Mouse (Mus musculus) liver, postnatal 0 days (tissue): Measurements from ENCODE around the gene Klhdc10. TPM values are rescaled to one million over a fixed set of nuclear protein-coding genes. Genes with fewer than 3 reads are reported as not detected.
A peak's percentile ranks its signal among the peaks of the same experiment; 100 is the strongest.

ENCODE experiments used
- ATAC-seq: fragments of 200-750 bp; cut with Nextera tagmentation; 2 replicates; pipeline ENCODE4 v1.8.0; 2017; ENCODE audit warnings: mild to moderate bottlenecking, moderate library complexity
- DNase-seq: peaks from one replicate; pipeline ENCODE4 v3.0.0-alpha.2; 2016
- H3K27ac ChIP-seq: fragments of 300-500 bp; sonication (generic); 2 replicates; pipeline ENCODE4 v1.5.1; 2014; ENCODE audit warnings: antibody characterized with exemption, moderate library complexity, mild to moderate bottlenecking, low read depth
- H3K27me3 ChIP-seq: fragments of 300-500 bp; sonication (generic); 2 replicates; pipeline ENCODE4 v1.6.1; 2014; ENCODE audit warnings: low read length, control low read depth, mixed read lengths; ENCODE audit not compliant: insufficient read depth
- H3K36me3 ChIP-seq: fragments of 300-500 bp; sonication (generic); replicated peaks from 2 replicates; pipeline ENCODE4 v1.6.1; 2014; ENCODE audit warnings: mild to moderate bottlenecking, control low read depth, low read length, moderate library complexity, mixed read lengths; ENCODE audit not compliant: insufficient read depth
- H3K4me1 ChIP-seq: fragments of 300-500 bp; sonication (generic); 2 replicates; pipeline ENCODE4 v1.6.1; 2014; ENCODE audit warnings: antibody characterized with exemption, mild to moderate bottlenecking, control low read depth; ENCODE audit not compliant: insufficient read depth
- H3K4me2 ChIP-seq: fragments of 300-500 bp; sonication (generic); 2 replicates; pipeline ENCODE4 v1.6.1; 2014; ENCODE audit warnings: low read depth, mild to moderate bottlenecking, low read length, moderate library complexity, mixed read lengths
- H3K4me3 ChIP-seq: fragments of 300-500 bp; sonication (generic); 2 replicates; pipeline ENCODE4 v1.5.1; 2014; ENCODE audit warnings: low read depth, low read length
- H3K9ac ChIP-seq: fragments of 300-500 bp; sonication (generic); replicated peaks from 2 replicates; pipeline ENCODE4 v1.6.1; 2014; ENCODE audit warnings: mild to moderate bottlenecking, moderate library complexity
- H3K9me3 ChIP-seq: fragments of 300-500 bp; sonication (generic); 2 replicates; pipeline ENCODE4 v1.6.1; 2016; ENCODE audit warnings: mild to moderate bottlenecking, control low read depth, low read length, mixed read lengths
- CTCF ChIP-seq: sonication (generic); IDR thresholded peaks from 2 replicates; pipeline ENCODE4 v1.5.1; 2016; ENCODE audit warnings: antibody characterized with exemption, low read depth
- EP300 ChIP-seq: IDR thresholded peaks from 2 replicates; pipeline ENCODE4 v1.6.1; 2016; ENCODE audit warnings: antibody characterized with exemption, low read depth, mild to moderate bottlenecking
- WGBS: fragments of 180-500 bp; shearing (Covaris S2); extraction: QIAGEN DNeasy Blood & Tissue Kit; methylation state at CpG from one replicate; pipeline ENCODE4 v1.1.7; 2014; ENCODE audit not compliant: insufficient replicate concordance; 5-methylcytosine and 5-hydroxymethylcytosine counted together
- polyA plus RNA-seq: library from polyadenylated mRNA; unstranded; fragments of >200 nt; fragmentation: Nextera tagmentation; extraction: Ambion mirVana; gene quantifications from 2 replicates; pipeline ENCODE4 v1.2.1, GENCODE M21; 2015

The Klhdc10 gene
- polyA plus RNA-seq, 1 experiment from 2014 or later = 6.4 TPM

DNA sequence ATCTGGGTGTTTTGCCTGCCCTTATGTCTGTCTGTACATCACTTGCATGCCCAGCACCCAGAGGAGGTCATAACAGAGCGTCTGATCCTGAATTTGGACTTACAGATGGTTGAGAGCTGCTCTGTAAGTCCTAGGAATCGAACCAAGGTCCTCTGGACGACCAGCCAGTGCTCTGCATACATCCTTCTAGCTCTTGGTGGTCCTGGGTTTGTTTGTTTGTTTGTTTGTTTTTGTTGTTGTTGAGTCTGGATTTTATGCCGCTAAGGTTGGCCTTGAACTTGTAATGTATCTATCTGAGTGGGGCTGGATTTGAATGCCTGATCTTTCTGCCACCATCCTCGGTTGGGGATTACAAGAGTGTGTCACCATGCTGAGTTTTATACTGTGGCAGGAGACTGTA lies 1.5 kb upstream of the Klhdc10 start:
- Histone ChIP-seq H3K9me3 (no peaks in the 10 kb centered on the region), H3K4me2 (no peak overlapping the region)
- TF ChIP-seq EP300 (no peak), CTCF (no peak)

DNA sequence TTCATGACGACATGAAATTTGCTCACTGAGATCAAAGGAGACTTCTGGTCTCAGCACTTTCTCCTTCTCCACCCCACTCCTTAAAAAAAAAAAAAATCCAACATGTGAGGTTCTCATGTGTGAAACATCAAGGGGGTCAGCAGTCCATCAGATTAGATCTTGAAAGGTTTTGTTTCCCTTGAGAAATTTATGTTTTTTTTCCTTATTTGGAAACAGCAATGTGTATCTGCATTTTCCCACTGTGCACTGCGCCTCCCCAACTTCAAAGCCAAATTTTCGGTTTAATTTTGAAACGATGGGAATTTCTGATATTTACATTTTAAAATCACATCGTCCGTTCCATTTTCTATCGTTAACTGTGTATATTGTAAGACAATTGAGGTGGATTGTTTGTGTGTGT lies 952 bp upstream of the Klhdc10 start:
- peak overlapping the region; percentile 87 for H3K4me3 ChIP-seq
- ATAC-seq = no peak
- peak overlapping the region; percentile 85 for H3K4me2 ChIP-seq
- no peaks in the 10 kb centered on the region for H3K36me3 ChIP-seq
- 5% methylated on average over 7 of the region's 7 CpGs for WGBS
- TF ChIP-seq EP300 = no peak
- TF ChIP-seq CTCF = no peak
- H3K9me3 ChIP-seq = no peaks in the 10 kb centered on the region
- no peaks in the 10 kb centered on the region for H3K4me1 ChIP-seq
- peak overlapping the region; percentile 93 for H3K27ac ChIP-seq
- peak overlapping the region; percentile 90 for H3K9ac ChIP-seq
- no peak for DNase-seq
- no peaks in the 10 kb centered on the region for H3K27me3 ChIP-seq

More for the DNA sequence above, 1.5 kb upstream of the Klhdc10 start:
- no peak for DNase-seq
- Histone ChIP-seq H3K36me3 (no peaks in the 10 kb centered on the region), H3K4me1 (no peaks in the 10 kb centered on the region), H3K27ac (no peak overlapping the region), H3K9ac (no peak overlapping the region), H3K4me3 (no peak overlapping the region), H3K27me3 (no peaks in the 10 kb centered on the region)
- ATAC-seq = no peak
- WGBS = 72% methylated on average over 5 of the region's 5 CpGs

DNA sequence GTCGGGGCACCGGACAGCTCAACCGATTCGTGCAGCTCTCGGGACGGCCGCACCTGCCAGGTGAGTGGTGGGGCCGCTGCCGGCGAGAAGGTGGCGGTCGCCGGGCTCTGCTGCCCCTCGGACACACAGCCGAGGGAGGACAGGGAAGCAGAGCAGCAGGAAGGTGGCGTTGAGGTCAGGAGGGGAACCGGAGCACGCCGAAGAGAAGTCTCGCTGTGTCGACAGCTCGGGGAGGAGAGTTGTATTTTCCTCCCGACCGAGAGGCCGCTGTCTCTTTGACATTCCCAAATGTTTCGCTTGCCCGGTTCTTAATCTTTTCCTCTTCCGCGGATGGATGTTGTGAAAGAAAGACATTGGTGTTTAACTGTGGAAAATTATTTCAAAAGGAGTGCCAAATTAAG lies 423 bp downstream of the Klhdc10 start:
- TF ChIP-seq CTCF (no peak), EP300 (no peak)
- peak overlapping the region; percentile 93 for H3K27ac ChIP-seq

DNA sequence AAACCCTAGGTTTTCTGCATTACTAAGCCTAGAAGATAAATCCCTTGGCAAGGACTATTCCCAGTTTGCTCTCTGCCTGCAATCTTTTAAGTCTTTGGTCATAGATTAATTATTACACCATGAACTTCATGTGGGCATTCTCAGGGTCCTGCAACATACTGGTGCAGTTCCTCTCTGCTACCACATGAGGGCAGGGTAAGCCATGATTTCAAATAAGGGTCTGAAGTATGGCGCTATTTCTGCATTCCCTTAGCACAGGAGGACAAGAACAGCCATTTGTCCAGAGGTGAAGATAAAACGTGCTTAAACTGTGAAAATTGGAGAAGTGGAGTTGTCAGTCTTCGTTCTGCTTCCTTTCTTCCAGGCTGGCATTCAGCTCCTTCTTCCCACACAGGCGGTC lies 1.8 kb downstream of the Klhdc10 start:
- H3K36me3 ChIP-seq = no peaks in the 10 kb centered on the region
- H3K9ac ChIP-seq = no peak overlapping the region
- ATAC-seq (peak; percentile 7; the same call in 1 of the 2 replicates), DNase-seq (peak; percentile 56)
- no peaks in the 10 kb centered on the region for H3K27me3 ChIP-seq
- WGBS = 19% methylated on average over 4 of the region's 4 CpGs
- peak overlapping the region; percentile 33; the same call in 1 of the 2 replicates for H3K4me3 ChIP-seq
- H3K4me2 ChIP-seq = peak overlapping the region; percentile 67
- H3K9me3 ChIP-seq = no peaks in the 10 kb centered on the region
- H3K27ac ChIP-seq = no peak overlapping the region
- no peaks in the 10 kb centered on the region for H3K4me1 ChIP-seq
- TF ChIP-seq EP300 (peak; percentile 33; the same call in 1 of the 2 replicates), CTCF (peak; percentile 99)

More for the DNA sequence above, 423 bp downstream of the Klhdc10 start:
- no peaks in the 10 kb centered on the region for H3K36me3 ChIP-seq
- peak overlapping the region; percentile 87 for H3K4me3 ChIP-seq
- no peaks in the 10 kb centered on the region for H3K9me3 ChIP-seq
- ATAC-seq (peak; percentile 42), DNase-seq (no peak)
- H3K9ac ChIP-seq = peak overlapping the region; percentile 90
- peak overlapping the region; percentile 85 for H3K4me2 ChIP-seq
- no peaks in the 10 kb centered on the region for H3K27me3 ChIP-seq
- under 1% methylated on average over 25 of the region's 29 CpGs for WGBS
- H3K4me1 ChIP-seq = no peaks in the 10 kb centered on the region

DNA sequence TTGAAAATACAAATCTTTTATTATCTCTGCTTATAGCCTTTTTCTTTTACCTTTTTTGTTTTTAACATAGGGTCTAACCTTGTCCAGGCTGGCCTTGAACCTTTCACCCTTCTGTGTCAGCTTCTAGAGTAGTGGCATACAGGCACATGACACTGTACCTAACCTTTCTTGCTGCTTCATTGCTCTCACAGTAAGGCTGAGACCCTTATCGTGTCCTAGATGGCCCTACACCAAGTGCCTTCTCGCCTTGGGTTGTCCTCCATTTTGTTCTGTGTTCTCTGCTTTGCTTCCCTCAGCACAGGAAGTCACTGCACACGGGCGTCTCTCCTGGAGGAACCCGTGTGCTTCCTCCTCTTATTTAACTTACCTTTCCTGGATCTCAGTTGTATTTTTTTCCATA lies 3.0 kb downstream of the Klhdc10 start:
- no peak for DNase-seq
- H3K4me2 ChIP-seq = no peak overlapping the region
- H3K4me1 ChIP-seq = no peaks in the 10 kb centered on the region
- no peaks in the 10 kb centered on the region for H3K9me3 ChIP-seq
- TF ChIP-seq CTCF (no peak), EP300 (no peak)
- 65% methylated on average over 5 of the region's 5 CpGs for WGBS
- no peak for ATAC-seq
- no peaks in the 10 kb centered on the region for H3K27me3 ChIP-seq
- no peaks in the 10 kb centered on the region for H3K36me3 ChIP-seq
- no peak overlapping the region for H3K4me3 ChIP-seq
- H3K27ac ChIP-seq = no peak overlapping the region
- H3K9ac ChIP-seq = no peak overlapping the region; the same call in 1 of the 2 replicates

DNA sequence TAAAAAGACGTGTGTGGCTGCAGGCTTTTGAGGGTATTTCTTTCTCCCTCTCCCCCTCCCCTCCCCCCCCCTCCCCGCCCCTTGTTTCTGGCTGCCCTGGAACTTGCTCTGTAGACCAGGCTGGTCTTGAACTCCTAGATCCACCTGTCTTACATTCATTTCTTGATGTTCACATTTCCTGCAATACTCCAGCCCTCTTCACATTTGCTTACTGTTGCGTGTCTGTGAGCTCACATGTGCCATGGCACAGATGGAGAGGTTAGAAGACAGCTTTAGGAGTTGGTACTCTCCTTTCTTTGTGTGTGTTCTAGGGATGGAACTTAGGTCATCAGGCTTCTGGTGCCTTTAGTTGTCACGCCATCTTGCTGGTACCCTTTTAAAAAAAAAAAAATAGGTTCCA lies 6.6 kb downstream of the Klhdc10 start:
- H3K4me2 ChIP-seq = no peak overlapping the region
- no peak overlapping the region for H3K27ac ChIP-seq
- no peak overlapping the region for H3K9ac ChIP-seq
- no peaks in the 10 kb centered on the region for H3K4me1 ChIP-seq
- no peaks in the 10 kb centered on the region for H3K27me3 ChIP-seq
- H3K36me3 ChIP-seq = no peaks in the 10 kb centered on the region
- H3K9me3 ChIP-seq = no peaks in the 10 kb centered on the region
- DNase-seq (no peak), ATAC-seq (no peak)
- TF ChIP-seq CTCF (no peak), EP300 (no peak)
- 84% methylated on average over 4 of the region's 4 CpGs for WGBS
- no peak overlapping the region for H3K4me3 ChIP-seq

DNA sequence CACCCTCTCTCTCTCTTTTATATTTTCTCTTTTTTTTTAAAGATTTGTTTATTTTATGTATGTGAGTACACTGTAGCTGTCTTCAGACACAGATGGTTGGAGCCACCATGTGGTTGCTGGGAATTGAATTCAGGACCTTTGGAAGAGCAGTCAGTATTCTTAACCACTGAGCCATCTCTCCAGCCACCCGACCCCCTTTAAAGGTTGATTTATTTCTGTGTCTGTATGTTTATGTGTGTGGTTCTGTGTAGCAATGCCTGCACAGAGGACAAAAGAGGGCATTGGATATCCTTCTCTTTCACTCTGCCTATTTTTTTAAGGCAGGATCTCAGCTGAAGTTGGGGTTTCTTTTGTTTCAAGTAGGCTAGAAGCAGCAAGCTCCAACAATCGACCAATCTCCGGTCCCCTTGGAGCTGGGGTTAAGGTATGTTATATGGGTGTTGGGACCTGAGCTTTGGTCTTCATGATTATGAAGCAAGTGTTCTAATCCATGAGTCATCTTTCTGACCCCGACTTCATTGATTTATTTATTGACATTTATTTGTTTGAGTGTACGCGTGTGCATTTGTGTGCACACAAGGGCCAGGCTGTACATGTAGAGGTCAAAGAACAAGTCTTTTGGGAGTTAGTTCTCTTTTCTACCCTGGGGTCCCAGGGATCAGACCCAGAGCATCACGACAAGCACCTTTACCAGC lies 7.9 kb downstream of the Klhdc10 start:
- Histone ChIP-seq H3K4me2 (no peak overlapping the region), H3K27me3 (no peaks in the 10 kb centered on the region), H3K4me3 (no peak overlapping the region), H3K27ac (peak overlapping the region; percentile 84), H3K9me3 (no peaks in the 10 kb centered on the region), H3K36me3 (no peaks in the 10 kb centered on the region), H3K9ac (no peak overlapping the region), H3K4me1 (no peaks in the 10 kb centered on the region)
- TF ChIP-seq CTCF = no peak
- peak; percentile 66 for TF ChIP-seq EP300
- peak; percentile 19 for DNase-seq
- WGBS = 67% methylated on average over 7 of the region's 7 CpGs
- ATAC-seq = peak; percentile 89
